Mouse (Mus musculus): ENCODE results near the gene Rps10. TPM values are rescaled to one million over a fixed set of nuclear protein-coding genes. Genes with fewer than 3 reads are reported as not detected.

The Rps10 gene
- total and polyA plus RNA-seq, 2 experiments from 2014 or later, result 461 to 1,717 TPM

DNA sequence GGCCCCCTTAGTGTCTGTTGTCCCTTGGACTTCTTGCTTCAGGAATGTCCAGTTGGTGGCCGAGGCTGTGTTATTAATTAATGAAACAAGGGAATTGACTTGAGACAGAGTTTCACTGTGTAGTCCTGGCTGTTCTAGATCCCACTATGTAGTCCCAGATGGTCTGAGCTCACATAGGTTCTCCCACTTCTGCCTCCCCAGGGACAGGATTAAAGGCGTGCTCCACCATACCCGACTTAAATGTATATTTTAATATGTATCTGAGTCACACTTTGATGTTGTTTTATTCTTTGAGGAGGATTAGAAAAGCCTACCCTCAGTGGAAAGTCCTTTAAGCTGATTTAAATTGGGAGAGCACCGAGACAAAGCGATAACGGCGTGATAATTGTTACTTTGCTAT lies 39.8 kb upstream of the Rps10 start:
- ATAC-seq (ENCODE audit: low FRiP score) (no peak), DNase-seq (ENCODE audit: low spot score) (no peak)
- Histone ChIP-seq H3K9ac (replicated peaks; ENCODE audit: low read length, poor library complexity, severe bottlenecking) (no peak overlapping the region), H3K9me3 (ENCODE audit: low read length) (no peaks in the 10 kb centered on the region), H3K27ac (ENCODE audit: low read depth, low read length) (no peak overlapping the region), H3K4me3 (ENCODE audit: low read depth, low read length) (no peak overlapping the region), H3K27me3 (ENCODE audit: insufficient read depth, low read length) (no peaks in the 10 kb centered on the region), H3K4me2 (ENCODE audit: low read depth, low read length, poor library complexity, severe bottlenecking) (no peak overlapping the region), H3K4me1 (ENCODE audit: insufficient read depth, low read length) (no peaks in the 10 kb centered on the region), H3K36me3 (ENCODE audit: insufficient read depth, low read length) (no peaks in the 10 kb centered on the region)
- WGBS, result 28% methylated on average over 7 of the region's 7 CpGs
- no peak for TF ChIP-seq CTCF (IDR thresholded peaks at IDR 0.05)

DNA sequence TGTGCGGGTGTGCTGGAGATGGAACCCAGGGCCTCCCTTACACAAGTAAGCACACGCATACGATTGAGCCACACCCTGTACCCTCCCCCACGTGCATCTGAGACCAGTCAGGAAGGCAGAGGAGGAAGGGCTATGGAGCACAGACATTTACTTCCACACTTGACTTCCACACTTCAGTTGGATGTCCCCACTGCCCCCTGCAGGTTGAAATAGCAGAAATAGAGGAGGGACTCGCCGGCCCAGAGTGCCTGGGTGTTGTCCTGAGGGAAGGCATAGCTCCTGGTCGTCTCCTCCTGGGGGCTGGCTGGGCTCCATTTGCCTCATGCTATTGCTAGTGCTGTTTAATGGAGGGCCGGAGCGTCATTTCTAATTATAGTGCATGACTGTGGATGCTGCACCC lies 39.0 kb upstream of the Rps10 start:
- 70% methylated on average over 9 of the region's 9 CpGs for WGBS
- DNase-seq (ENCODE audit: low spot score) (no peak), ATAC-seq (ENCODE audit: low FRiP score) (no peak)
- H3K9me3 ChIP-seq (ENCODE audit: low read length), result no peaks in the 10 kb centered on the region
- peak; percentile 52 for TF ChIP-seq CTCF (IDR thresholded peaks at IDR 0.05)
- no peak overlapping the region for H3K4me2 ChIP-seq (ENCODE audit: low read depth, low read length, poor library complexity, severe bottlenecking)
- H3K4me1 ChIP-seq (ENCODE audit: insufficient read depth, low read length), result no peaks in the 10 kb centered on the region
- no peaks in the 10 kb centered on the region for H3K27me3 ChIP-seq (ENCODE audit: insufficient read depth, low read length)
- H3K9ac ChIP-seq (replicated peaks; ENCODE audit: low read length, poor library complexity, severe bottlenecking), result no peak overlapping the region
- H3K27ac ChIP-seq (ENCODE audit: low read depth, low read length), result no peak overlapping the region
- no peak overlapping the region for H3K4me3 ChIP-seq (ENCODE audit: low read depth, low read length)
- H3K36me3 ChIP-seq (ENCODE audit: insufficient read depth, low read length), result no peaks in the 10 kb centered on the region

DNA sequence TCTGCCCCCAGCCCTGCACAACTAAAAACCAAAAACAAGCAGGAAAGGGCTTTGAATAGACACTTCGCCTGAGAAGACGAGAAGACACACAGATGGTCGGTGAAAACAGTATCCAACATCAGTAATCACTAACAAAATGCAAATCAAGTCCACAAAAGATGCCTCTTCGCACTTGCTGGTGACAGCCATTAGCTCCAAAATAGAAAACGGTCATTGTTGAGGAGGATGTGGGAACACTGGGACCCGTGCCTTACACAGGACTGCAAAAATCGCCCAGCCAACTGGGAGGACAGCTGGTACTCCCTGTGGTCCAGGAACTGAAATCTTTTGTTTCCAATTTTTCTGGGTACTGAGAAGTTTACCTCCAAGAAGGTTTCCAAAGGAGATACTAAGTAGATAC lies 37.5 kb upstream of the Rps10 start:
- no peak overlapping the region for H3K4me2 ChIP-seq (ENCODE audit: low read depth, low read length, poor library complexity, severe bottlenecking)
- H3K27ac ChIP-seq (ENCODE audit: low read depth, low read length), result no peak overlapping the region
- H3K9me3 ChIP-seq (ENCODE audit: low read length), result no peaks in the 10 kb centered on the region
- DNase-seq (ENCODE audit: low spot score) (no peak), ATAC-seq (ENCODE audit: low FRiP score) (no peak)
- TF ChIP-seq CTCF (IDR thresholded peaks at IDR 0.05), result no peak
- 76% methylated on average over 7 of the region's 7 CpGs for WGBS
- no peaks in the 10 kb centered on the region for H3K36me3 ChIP-seq (ENCODE audit: insufficient read depth, low read length)
- no peaks in the 10 kb centered on the region for H3K4me1 ChIP-seq (ENCODE audit: insufficient read depth, low read length)
- no peak overlapping the region for H3K4me3 ChIP-seq (ENCODE audit: low read depth, low read length)
- H3K27me3 ChIP-seq (ENCODE audit: insufficient read depth, low read length), result no peaks in the 10 kb centered on the region
- no peak overlapping the region for H3K9ac ChIP-seq (replicated peaks; ENCODE audit: low read length, poor library complexity, severe bottlenecking)

DNA sequence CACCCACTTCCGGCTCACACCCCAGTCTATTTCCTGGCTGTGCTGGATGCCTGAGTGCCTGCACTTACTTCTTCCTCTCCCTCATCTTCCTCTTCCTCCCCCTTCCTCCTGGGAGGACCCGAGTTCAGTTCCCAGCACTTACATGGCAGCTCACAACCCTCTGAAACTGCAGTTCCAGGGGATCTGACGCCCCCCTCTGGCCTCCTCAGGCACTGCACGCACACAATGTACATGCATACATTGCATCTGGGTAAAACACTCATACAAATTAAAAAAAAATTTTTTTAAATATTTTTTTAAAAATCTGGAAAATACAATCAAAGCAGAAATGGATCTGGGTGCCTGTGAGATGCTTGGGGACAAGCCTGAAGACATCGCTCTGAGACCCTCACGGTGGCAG lies 35.3 kb upstream of the Rps10 start:
- WGBS, result 83% methylated on average over 6 of the region's 6 CpGs
- no peak for DNase-seq (ENCODE audit: low spot score)
- no peaks in the 10 kb centered on the region for H3K36me3 ChIP-seq (ENCODE audit: insufficient read depth, low read length)
- peak; percentile 25 for TF ChIP-seq CTCF (IDR thresholded peaks at IDR 0.05)
- no peak overlapping the region for H3K4me2 ChIP-seq (ENCODE audit: low read depth, low read length, poor library complexity, severe bottlenecking)
- H3K27ac ChIP-seq (ENCODE audit: low read depth, low read length), result no peak overlapping the region
- H3K9ac ChIP-seq (replicated peaks; ENCODE audit: low read length, poor library complexity, severe bottlenecking), result no peak overlapping the region
- H3K4me1 ChIP-seq (ENCODE audit: insufficient read depth, low read length), result no peaks in the 10 kb centered on the region
- ATAC-seq (ENCODE audit: low FRiP score), result no peak
- H3K4me3 ChIP-seq (ENCODE audit: low read depth, low read length), result no peak overlapping the region
- H3K9me3 ChIP-seq (ENCODE audit: low read length), result no peaks in the 10 kb centered on the region
- no peaks in the 10 kb centered on the region for H3K27me3 ChIP-seq (ENCODE audit: insufficient read depth, low read length)

DNA sequence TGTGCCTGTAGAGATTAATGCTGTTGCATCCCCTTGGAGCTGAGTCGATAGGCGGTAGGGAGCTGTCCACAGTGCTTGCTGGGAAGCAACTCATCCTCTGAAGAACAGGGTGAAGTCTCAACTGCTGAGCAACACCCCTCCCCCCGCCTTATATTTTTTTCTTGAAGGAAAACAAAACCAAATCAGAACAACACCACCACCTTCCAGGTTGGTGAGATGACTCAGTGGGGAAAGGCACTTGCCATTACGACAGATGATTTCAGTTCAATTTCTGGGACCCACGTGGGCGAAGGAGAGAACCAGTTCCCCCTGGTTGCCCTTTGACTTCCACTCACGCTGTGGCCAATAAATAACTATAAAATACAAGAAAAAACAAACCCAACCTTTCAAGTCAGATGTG lies 22.3 kb upstream of the Rps10 start:
- WGBS, result 76% methylated on average over 7 of the region's 7 CpGs
- no peak overlapping the region for H3K4me3 ChIP-seq (ENCODE audit: low read depth, low read length)
- H3K27ac ChIP-seq (ENCODE audit: low read depth, low read length), result no peak overlapping the region
- H3K9ac ChIP-seq (replicated peaks; ENCODE audit: low read length, poor library complexity, severe bottlenecking), result no peak overlapping the region
- H3K4me2 ChIP-seq (ENCODE audit: low read depth, low read length, poor library complexity, severe bottlenecking), result no peak overlapping the region
- no peaks in the 10 kb centered on the region for H3K36me3 ChIP-seq (ENCODE audit: insufficient read depth, low read length)
- H3K27me3 ChIP-seq (ENCODE audit: insufficient read depth, low read length), result no peaks in the 10 kb centered on the region
- DNase-seq (ENCODE audit: low spot score), result no peak
- no peak for ATAC-seq (ENCODE audit: low FRiP score)
- H3K9me3 ChIP-seq (ENCODE audit: low read length), result no peaks in the 10 kb centered on the region
- peaks cover 11% of the 10 kb centered on the region; the same call in 1 of the 2 replicates for H3K4me1 ChIP-seq (ENCODE audit: insufficient read depth, low read length)
- TF ChIP-seq CTCF (IDR thresholded peaks at IDR 0.05), result no peak

DNA sequence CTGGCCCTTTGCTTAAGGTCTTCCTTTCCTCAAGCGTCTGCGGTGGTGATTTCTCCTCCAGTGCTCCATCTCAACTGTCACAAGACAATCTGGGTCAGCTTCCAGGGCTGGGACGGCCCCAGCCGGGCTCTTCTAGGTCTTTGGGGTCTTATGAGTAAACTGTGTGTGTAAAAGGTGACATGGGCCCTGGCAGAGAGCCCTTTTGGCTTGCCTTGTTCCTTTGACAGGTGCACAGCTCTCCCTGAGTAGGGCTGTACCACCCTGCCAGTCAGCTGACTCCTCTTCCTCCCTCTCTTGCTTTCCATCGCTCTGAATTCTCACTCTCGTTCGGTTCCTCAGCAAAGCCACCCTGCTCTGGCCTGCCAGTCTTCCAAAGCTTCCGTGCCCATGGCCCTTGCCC lies 20.7 kb upstream of the Rps10 start:
- H3K27me3 ChIP-seq (ENCODE audit: insufficient read depth, low read length), result no peaks in the 10 kb centered on the region
- no peak for TF ChIP-seq CTCF (IDR thresholded peaks at IDR 0.05)
- 84% methylated on average over 8 of the region's 8 CpGs for WGBS
- peak overlapping the region; percentile 71; the same call in 1 of the 2 replicates for H3K4me3 ChIP-seq (ENCODE audit: low read depth, low read length)
- H3K9ac ChIP-seq (replicated peaks; ENCODE audit: low read length, poor library complexity, severe bottlenecking), result no peak overlapping the region
- H3K9me3 ChIP-seq (ENCODE audit: low read length), result no peaks in the 10 kb centered on the region
- peak overlapping the region; percentile 68; the same call in 1 of the 2 replicates for H3K4me2 ChIP-seq (ENCODE audit: low read depth, low read length, poor library complexity, severe bottlenecking)
- DNase-seq (ENCODE audit: low spot score) (no peak), ATAC-seq (ENCODE audit: low FRiP score) (no peak)
- H3K36me3 ChIP-seq (ENCODE audit: insufficient read depth, low read length), result no peaks in the 10 kb centered on the region
- H3K4me1 ChIP-seq (ENCODE audit: insufficient read depth, low read length), result peaks cover 11% of the 10 kb centered on the region; the same call in 1 of the 2 replicates
- H3K27ac ChIP-seq (ENCODE audit: low read depth, low read length), result no peak overlapping the region

All from midbrain, postnatal 0 days (tissue).